Mouse (Mus musculus) CD4-positive, CD25-positive, alpha-beta regulatory T cell, adult 4 months (primary cell): Measurements from ENCODE around the gene Zfp414. TPM values are rescaled to one million over a fixed set of nuclear protein-coding genes. Genes with fewer than 3 reads are reported as not detected.

ENCODE experiments used
- ATAC-seq: one replicate; pipeline ENCODE4 v1.8.0; 2017
- polyA plus RNA-seq, 2 experiments: library from polyadenylated mRNA; unstranded; fragments of 100-300 nt; shearing (Covaris generic); gene quantifications; one replicate each; pipeline ENCODE4 v1.2.1; 2017

Gene Zfp414
- polyA plus RNA-seq, 2 experiments from 2014 or later: 51.4 to 82.4 TPM

DNA sequence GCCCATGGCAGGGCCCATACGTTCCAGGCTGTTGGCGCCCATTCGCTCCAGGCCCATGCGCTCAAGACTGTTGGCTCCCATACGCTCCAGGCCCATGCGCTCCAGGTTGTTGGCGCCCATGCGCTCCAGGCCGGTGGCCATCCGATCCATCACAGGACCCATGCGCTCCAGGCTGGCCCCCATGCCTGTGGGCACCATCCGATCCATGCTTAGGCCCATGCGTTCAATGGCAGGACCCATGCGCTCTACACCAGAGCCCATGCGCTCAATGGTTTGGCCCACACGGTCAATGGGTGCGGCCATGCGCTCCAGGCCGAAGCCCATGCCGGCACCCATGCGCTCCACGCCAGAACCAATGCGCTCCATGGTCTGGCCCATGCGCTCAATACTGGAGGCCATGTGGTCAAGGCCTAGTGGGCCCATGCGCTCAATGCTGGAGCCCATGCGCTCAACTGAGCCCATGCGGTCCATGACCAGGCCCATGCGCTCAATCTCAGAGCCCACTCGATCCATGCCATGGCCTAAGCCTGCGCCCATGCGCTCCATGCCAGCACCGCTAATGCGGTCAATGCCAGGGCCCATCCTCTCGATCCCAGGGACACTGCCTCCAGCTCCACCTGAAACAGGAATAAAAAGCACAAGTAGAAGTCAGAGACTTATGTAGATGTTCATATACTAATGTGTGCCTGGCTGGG lies 21.0 kb downstream of the Zfp414 start:
- ATAC-seq: no peak

- no peak for ATAC-seq
These were observed 37.9 kb downstream of the Zfp414 start for GRCm38 (mm10) chr17:33666813-33667212.

- no peak for ATAC-seq
These were observed 40.8 kb downstream of the Zfp414 start for GRCm38 (mm10) chr17:33669681-33670080.

DNA sequence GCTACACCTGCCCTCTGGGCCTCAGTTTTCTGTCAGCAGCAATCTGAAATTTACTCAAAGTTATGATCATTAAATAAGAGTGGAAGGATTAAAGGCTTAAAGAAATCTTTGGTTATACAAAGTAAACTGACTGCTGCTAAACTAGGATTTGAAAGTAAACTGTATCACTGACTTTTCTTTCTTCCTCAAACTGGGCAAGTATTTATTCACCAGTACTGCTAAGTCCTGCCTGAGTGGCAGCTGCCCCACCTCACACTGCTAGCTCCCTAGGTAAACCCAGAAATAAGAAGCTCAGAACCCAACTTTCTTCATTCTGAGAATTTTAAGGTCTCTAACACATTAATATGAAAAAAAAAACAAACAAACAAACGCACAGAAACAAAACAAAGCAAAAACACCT lies 44.9 kb downstream of the Zfp414 start:
- ATAC-seq: no peak

GRCm38 (mm10) chr17:33675452-33675851 lies 46.6 kb downstream of the Zfp414 start:
- ATAC-seq: no peak

GRCm38 (mm10) chr17:33676086-33676485 lies 47.2 kb downstream of the Zfp414 start:
- ATAC-seq: no peak

- peak; percentile 53 for ATAC-seq
These were observed 49.9 kb downstream of the Zfp414 start for GRCm38 (mm10) chr17:33678771-33679170.

Other genes with a start within 250 kb of the Zfp414 start
- 10 to 100 TPM in 1 of 2 experiments, 1 to 10 TPM in 1; 7.1 to 10.2 TPM for gene Zfp101, start 234.4 kb upstream of the Zfp414 start, polyA plus RNA-seq
- gene Actl9, start 196.2 kb upstream of the Zfp414 start, polyA plus RNA-seq: not detected
- 10 to 100 TPM; 53.9 to 80.8 TPM for gene Adamts10, start 104.9 kb upstream of the Zfp414 start, polyA plus RNA-seq
- gene Myo1f, start 73.4 kb upstream of the Zfp414 start, polyA plus RNA-seq: 10 to 100 TPM; 51.2 to 91.0 TPM
- gene Pram1, start 9.0 kb downstream of the Zfp414 start, polyA plus RNA-seq: 1 to 10 TPM; 1.3 to 2.4 TPM
- 100 to 1,000 TPM; 297 to 326 TPM for gene Hnrnpm, start 57.8 kb downstream of the Zfp414 start, polyA plus RNA-seq
- 10 to 100 TPM; 23.1 to 24.4 TPM for gene March2, start 89.6 kb downstream of the Zfp414 start, polyA plus RNA-seq
- 100 to 1,000 TPM; 257 to 400 TPM for gene Rab11b, start 131.4 kb downstream of the Zfp414 start, polyA plus RNA-seq
- 1 to 10 TPM; 4.4 to 6.1 TPM for gene Angptl4, start 152.7 kb downstream of the Zfp414 start, polyA plus RNA-seq
- gene Kank3, start 181.4 kb downstream of the Zfp414 start, polyA plus RNA-seq: 1 to 10 TPM; 6.3 to 8.9 TPM
- 1,000 to 10,000 TPM; 1,453 to 2,471 TPM for gene Rps28, start 195.5 kb downstream of the Zfp414 start, polyA plus RNA-seq
- gene Ndufa7, start 195.5 kb downstream of the Zfp414 start, polyA plus RNA-seq: 100 to 1,000 TPM; 377 to 404 TPM
- 10 to 100 TPM; 11.0 to 11.9 TPM for gene Cd320, start 214.0 kb downstream of the Zfp414 start, polyA plus RNA-seq
- gene Gm7029, start 244.7 kb downstream of the Zfp414 start, polyA plus RNA-seq: not detected